Mouse (Mus musculus) hindbrain, embryonic 11.5 days (tissue): ENCODE measurements around the gene Mcur1. TPM values are rescaled to one million over a fixed set of nuclear protein-coding genes. Genes with fewer than 3 reads are reported as not detected.

Source experiments
- ATAC-seq: fragments of 200-750 bp; cut with Nextera tagmentation; 2 replicates; pipeline ENCODE4 v1.8.0; 2017; ENCODE audit warnings: mild to moderate bottlenecking, moderate TSS enrichment, moderate library complexity; ENCODE audit not compliant: low FRiP score
- DNase-seq: peaks from one replicate; pipeline ENCODE4 v3.0.0-alpha.2; 2015; ENCODE audit warnings: low spot score
- H3K27ac ChIP-seq: fragments of 300-500 bp; sonication (generic); 2 replicates; pipeline ENCODE4 v1.5.1; 2014; ENCODE audit warnings: mild to moderate bottlenecking, low read depth, low read length
- H3K27me3 ChIP-seq: fragments of 300-500 bp; sonication (generic); 2 replicates; pipeline ENCODE4 v1.6.1; 2014; ENCODE audit warnings: mild to moderate bottlenecking, low read length, moderate library complexity, mixed read lengths; ENCODE audit not compliant: control insufficient read depth, insufficient read depth
- H3K36me3 ChIP-seq: fragments of 300-500 bp; sonication (generic); 2 replicates; pipeline ENCODE4 v1.6.1; 2014; ENCODE audit warnings: mild to moderate bottlenecking, low read length, moderate library complexity, mixed read lengths; ENCODE audit not compliant: control insufficient read depth, insufficient read depth
- H3K4me1 ChIP-seq: fragments of 300-500 bp; sonication (generic); replicated peaks from 2 replicates; pipeline ENCODE4 v1.6.1; 2014; ENCODE audit warnings: low read length, mixed read lengths; ENCODE audit not compliant: control insufficient read depth, insufficient read depth
- H3K4me2 ChIP-seq: fragments of 300-500 bp; sonication (generic); replicated peaks from 2 replicates; pipeline ENCODE4 v1.6.1; 2014; ENCODE audit warnings: mild to moderate bottlenecking, low read depth, low read length
- H3K4me3 ChIP-seq: fragments of 300-500 bp; sonication (generic); 2 replicates; pipeline ENCODE4 v1.5.1; 2014; ENCODE audit warnings: low read depth, low read length
- H3K9ac ChIP-seq: fragments of 300-500 bp; sonication (generic); 2 replicates; pipeline ENCODE4 v1.6.1; 2014; ENCODE audit warnings: low read depth, low read length
- H3K9me3 ChIP-seq: fragments of 300-500 bp; sonication (generic); 2 replicates; pipeline ENCODE4 v1.6.1; 2016; ENCODE audit warnings: low read length; ENCODE audit not compliant: control insufficient read depth
- WGBS: fragments of 180-500 bp; shearing (Covaris S2); extraction: QIAGEN DNeasy Blood & Tissue Kit; methylation state at CpG from one replicate; pipeline ENCODE4 v1.1.7; 2014; 5-methylcytosine and 5-hydroxymethylcytosine counted together
- polyA plus RNA-seq: library from polyadenylated mRNA; unstranded; fragments of >200 nt; fragmentation: Nextera tagmentation; extraction: Ambion mirVana; gene quantifications from 2 replicates; pipeline ENCODE4 v1.2.1, GENCODE M21; 2014

The Mcur1 gene
- polyA plus RNA-seq, 1 experiment from 2014 or later, result 10.8 TPM

GRCm38 (mm10) chr13:43558959-43559358 lies 1.0 kb downstream of the Mcur1 start:
- 44% methylated on average over 6 of the region's 6 CpGs for WGBS
- H3K27ac ChIP-seq, result no peak overlapping the region
- no peak overlapping the region for H3K9ac ChIP-seq

GRCm38 (mm10) chr13:43558357-43558756 lies 1.6 kb downstream of the Mcur1 start:
- no peak overlapping the region for H3K27ac ChIP-seq
- no peak for DNase-seq
- H3K4me3 ChIP-seq, result no peak overlapping the region
- H3K4me1 ChIP-seq, result no peaks in the 10 kb centered on the region
- H3K9me3 ChIP-seq, result no peaks in the 10 kb centered on the region
- no peaks in the 10 kb centered on the region for H3K36me3 ChIP-seq
- no peak overlapping the region for H3K4me2 ChIP-seq
- no peak overlapping the region for H3K9ac ChIP-seq
- no peaks in the 10 kb centered on the region; the same call in 1 of the 2 replicates for H3K27me3 ChIP-seq
- WGBS, result 90% methylated on average over 6 of the region's 6 CpGs
- no peak for ATAC-seq

More at GRCm38 (mm10) chr13:43558959-43559358, 1.0 kb downstream of the Mcur1 start:
- Histone ChIP-seq H3K9me3 (no peaks in the 10 kb centered on the region), H3K4me1 (no peaks in the 10 kb centered on the region), H3K4me2 (peak overlapping the region; percentile 81), H3K4me3 (peak overlapping the region; percentile 77), H3K27me3 (no peaks in the 10 kb centered on the region; the same call in 1 of the 2 replicates), H3K36me3 (no peaks in the 10 kb centered on the region)
- no peak for ATAC-seq
- DNase-seq, result no peak

- no peak overlapping the region for H3K9ac ChIP-seq
- H3K27ac ChIP-seq, result no peak overlapping the region
- no peaks in the 10 kb centered on the region; the same call in 1 of the 2 replicates for H3K27me3 ChIP-seq
- ATAC-seq (no peak), DNase-seq (no peak)
- H3K4me3 ChIP-seq, result no peak overlapping the region
- H3K9me3 ChIP-seq, result no peaks in the 10 kb centered on the region
- WGBS, result 93% methylated on average over 9 of the region's 9 CpGs
- no peak overlapping the region for H3K4me2 ChIP-seq
- no peaks in the 10 kb centered on the region for H3K36me3 ChIP-seq
- H3K4me1 ChIP-seq, result no peaks in the 10 kb centered on the region
These were observed 3.0 kb downstream of the Mcur1 start for GRCm38 (mm10) chr13:43556913-43557542.

- no peaks in the 10 kb centered on the region; the same call in 1 of the 2 replicates for H3K27me3 ChIP-seq
- H3K36me3 ChIP-seq, result no peaks in the 10 kb centered on the region; the same call in 1 of the 2 replicates
- H3K4me3 ChIP-seq, result no peak overlapping the region
- no peak overlapping the region for H3K27ac ChIP-seq
- no peaks in the 10 kb centered on the region for H3K4me1 ChIP-seq
- no peak for ATAC-seq
- H3K4me2 ChIP-seq, result no peak overlapping the region
- H3K9me3 ChIP-seq, result no peaks in the 10 kb centered on the region
- DNase-seq, result no peak
- no peak overlapping the region for H3K9ac ChIP-seq
- 89% methylated on average over 9 of the region's 9 CpGs for WGBS
These were observed 4.7 kb downstream of the Mcur1 start for GRCm38 (mm10) chr13:43555321-43555720.

GRCm38 (mm10) chr13:43554827-43555226 lies 5.2 kb downstream of the Mcur1 start:
- no peak for ATAC-seq
- peaks cover 3% of the 10 kb centered on the region; the same call in 1 of the 2 replicates for H3K36me3 ChIP-seq
- WGBS, result 87% methylated on average over 7 of the region's 7 CpGs

GRCm38 (mm10) chr13:43550676-43551075 lies 9.3 kb downstream of the Mcur1 start:
- H3K27me3 ChIP-seq, result no peaks in the 10 kb centered on the region
- no peaks in the 10 kb centered on the region for H3K9me3 ChIP-seq
- WGBS, result 89% methylated on average over 8 of the region's 8 CpGs
- H3K36me3 ChIP-seq, result peaks cover 3% of the 10 kb centered on the region; the same call in 1 of the 2 replicates
- ATAC-seq (no peak), DNase-seq (no peak)
- H3K4me3 ChIP-seq, result no peak overlapping the region
- no peak overlapping the region for H3K9ac ChIP-seq
- H3K4me2 ChIP-seq, result no peak overlapping the region
- no peaks in the 10 kb centered on the region for H3K4me1 ChIP-seq
- H3K27ac ChIP-seq, result no peak overlapping the region

More at GRCm38 (mm10) chr13:43554827-43555226, 5.2 kb downstream of the Mcur1 start:
- no peak overlapping the region for H3K27ac ChIP-seq
- H3K4me3 ChIP-seq, result no peak overlapping the region
- H3K9ac ChIP-seq, result no peak overlapping the region
- no peaks in the 10 kb centered on the region; the same call in 1 of the 2 replicates for H3K27me3 ChIP-seq
- no peaks in the 10 kb centered on the region for H3K9me3 ChIP-seq
- no peaks in the 10 kb centered on the region for H3K4me1 ChIP-seq
- H3K4me2 ChIP-seq, result no peak overlapping the region
- DNase-seq, result no peak

GRCm38 (mm10) chr13:43549870-43550269 lies 10.1 kb downstream of the Mcur1 start:
- H3K4me1 ChIP-seq, result no peaks in the 10 kb centered on the region
- H3K36me3 ChIP-seq, result peaks cover 3% of the 10 kb centered on the region; the same call in 1 of the 2 replicates
- ATAC-seq, result no peak
- no peaks in the 10 kb centered on the region for H3K27me3 ChIP-seq
- DNase-seq, result no peak
- no peak overlapping the region for H3K4me3 ChIP-seq
- no peaks in the 10 kb centered on the region for H3K9me3 ChIP-seq
- WGBS, result 94% methylated on average over 7 of the region's 7 CpGs
- H3K27ac ChIP-seq, result no peak overlapping the region
- no peak overlapping the region for H3K9ac ChIP-seq
- no peak overlapping the region for H3K4me2 ChIP-seq

- Histone ChIP-seq H3K27me3 (no peaks in the 10 kb centered on the region), H3K4me3 (no peak overlapping the region), H3K9me3 (no peaks in the 10 kb centered on the region), H3K9ac (no peak overlapping the region), H3K4me1 (no peaks in the 10 kb centered on the region), H3K4me2 (no peak overlapping the region), H3K27ac (no peak overlapping the region), H3K36me3 (peaks cover 3% of the 10 kb centered on the region; the same call in 1 of the 2 replicates)
- ATAC-seq (no peak), DNase-seq (no peak)
- 91% methylated on average over 11 of the region's 11 CpGs for WGBS
These were observed 10.8 kb downstream of the Mcur1 start for GRCm38 (mm10) chr13:43549078-43549698.

- WGBS, result 75% methylated on average over 5 of the region's 5 CpGs
- no peaks in the 10 kb centered on the region for H3K27me3 ChIP-seq
- no peaks in the 10 kb centered on the region for H3K4me1 ChIP-seq
- H3K4me2 ChIP-seq, result no peak overlapping the region
- ATAC-seq, result no peak
- no peak overlapping the region for H3K9ac ChIP-seq
- no peak overlapping the region for H3K27ac ChIP-seq
- no peaks in the 10 kb centered on the region for H3K9me3 ChIP-seq
- no peak overlapping the region for H3K4me3 ChIP-seq
- DNase-seq, result no peak
- peaks cover 3% of the 10 kb centered on the region; the same call in 1 of the 2 replicates for H3K36me3 ChIP-seq
These were observed 11.4 kb downstream of the Mcur1 start for GRCm38 (mm10) chr13:43548617-43549016.
